In genomic region chr1:131378914-131379474, GRCm38 (mm10) we compare ENCODE assay signal across 11 mouse cellular contexts.
DNase-seq lines count a peak whose midpoint lies in the region; ATAC-seq and TF ChIP-seq lines count a peak whose summit lies in the region.
"Had no signal": no experiment of that assay in that cellular context is flagged by ENCODE, and none has a peak within 500 bp of the region (broad histone marks: within the 10 kb centered on the region; RNA-seq: fewer than 3 reads in every experiment).

No protein-coding gene starts in this region.

- H3K36me3 ChIP-seq in lung, embryonic 15.5 days, result no peaks in the 10 kb centered on the region
- H3K36me3 ChIP-seq in myocyte (ENCODE audit: control insufficient read depth, insufficient read depth), result no peaks in the 10 kb centered on the region

- DNase-seq in gastrocnemius, adult 2 months, result no peak
- DNase-seq in gastrocnemius, postnatal 14 days, result no peak
- DNase-seq in lung, adult 2 months, result no peak
- no peak for DNase-seq in left cerebral cortex, postnatal 14 days (ENCODE audit: low spot score in 2 of 2)
- no peak for DNase-seq in embryo, embryonic 10 days (ENCODE audit: low spot score)
- DNase-seq: adrenal gland, adult 8-10 months; lung, postnatal 4 days; thymus, postnatal 36 days had no signal

- H3ac ChIP-seq in myocyte (ENCODE audit: control insufficient read depth, insufficient read length), result no peak overlapping the region

- intact Hi-C loops in gastrocnemius, adult 2 months (cut with DNase I), result no loop called here
- intact Hi-C loops in gastrocnemius, postnatal 14 days (cut with DNase I; ENCODE audit: low total_unique reads), result no loop called here
- intact Hi-C loops in left cerebral cortex, postnatal 14 days (cut with DNase I), result no loop called here

- H3K4me3 ChIP-seq in gastrocnemius, adult 2 months, result no peak overlapping the region; the same call in 1 of the 2 replicates
- no peak overlapping the region for H3K4me3 ChIP-seq in lung, embryonic 15.5 days
- H3K4me3 ChIP-seq in lung, adult 2 months (replicated peaks; ENCODE audit: extremely low read depth, low read depth, low read length), result no peak overlapping the region
- no peak overlapping the region for H3K4me3 ChIP-seq in embryonic fibroblast, embryonic 13.5 days (ENCODE audit: insufficient read depth, low read length)
- H3K4me3 ChIP-seq in myocyte, result no peak overlapping the region

- peaks cover 22% of the 10 kb centered on the region for H3K4me1 ChIP-seq in lung, embryonic 15.5 days
- peaks cover 18% of the 10 kb centered on the region for H3K4me1 ChIP-seq in lung, adult 2 months (ENCODE audit: control insufficient read depth, insufficient read depth, low read length)
- H3K4me1 ChIP-seq in embryonic fibroblast, embryonic 13.5 days (ENCODE audit: control insufficient read depth, insufficient read depth, low read length), result peaks cover 12% of the 10 kb centered on the region

- no peak overlapping the region for H3K9ac ChIP-seq in lung, embryonic 15.5 days

- no peak for TF ChIP-seq CTCF in gastrocnemius, adult 2 months (IDR thresholded peaks at IDR 0.05)
- no peak for TF ChIP-seq CTCF in lung, adult 2 months (IDR thresholded peaks at IDR 0.05; ENCODE audit: insufficient read depth, low read length)
- TF ChIP-seq CTCF in embryonic fibroblast, embryonic 13.5 days (IDR thresholded peaks at IDR 0.05; ENCODE audit: borderline replicate concordance, insufficient read depth, low read length), result no peak

- no peak for TF ChIP-seq POLR2A in lung, adult 2 months (IDR thresholded peaks at IDR 0.05; ENCODE audit: borderline replicate concordance, extremely low read depth, low read depth, low read length)
- TF ChIP-seq POLR2A in embryonic fibroblast, embryonic 13.5 days (IDR thresholded peaks at IDR 0.05; ENCODE audit: low read depth, low read length), result no peak
- no peak for TF ChIP-seq POLR2A in myocyte (IDR thresholded peaks at IDR 0.05; ENCODE audit: insufficient read length, low read depth)

- H3K9me3 ChIP-seq in lung, embryonic 15.5 days, result no peaks in the 10 kb centered on the region

- peak overlapping the region; percentile 77 for H3K27ac ChIP-seq in gastrocnemius, adult 2 months
- H3K27ac ChIP-seq in lung, embryonic 15.5 days, result peak overlapping the region; percentile 54; the same call in 1 of the 2 replicates
- H3K27ac ChIP-seq in embryonic fibroblast, embryonic 13.5 days (ENCODE audit: insufficient read depth, low read length), result peak overlapping the region; percentile 82

- 42% methylated on average over 1 of the region's 1 CpGs for WGBS in lung, embryonic 15.5 days
- WGBS in lung, adult 2 months, result 2% methylated on average over 1 of the region's 1 CpGs

- H3K4me2 ChIP-seq in lung, embryonic 15.5 days, result no peak overlapping the region
- peak overlapping the region; percentile 57 for H3K4me2 ChIP-seq in myocyte (ENCODE audit: low read depth)

- ATAC-seq in lung, embryonic 15.5 days (ENCODE audit: borderline replicate concordance, extremely low read depth, low FRiP score, low TSS enrichment), result no peak

- no peaks in the 10 kb centered on the region for H3K27me3 ChIP-seq in lung, embryonic 15.5 days
- H3K27me3 ChIP-seq in myocyte (ENCODE audit: control insufficient read depth, insufficient read depth, insufficient read length), result no peaks in the 10 kb centered on the region

- H3K79me2 ChIP-seq in myocyte (ENCODE audit: control insufficient read depth, insufficient read depth), result no peaks in the 10 kb centered on the region

TF ChIP-seq in myocyte, 11 proteins besides CTCF, POLR2A, EP300 and RAD21:
- no peak for TF ChIP-seq USF1 (IDR thresholded peaks at IDR 0.05; ENCODE audit: low read depth)
- TF ChIP-seq MAX (IDR thresholded peaks at IDR 0.05; ENCODE audit: low read depth), result no peak
- no peak for TF ChIP-seq TCF3 (IDR thresholded peaks at IDR 0.05; ENCODE audit: insufficient read length, low read depth)
- TF ChIP-seq SRF (IDR thresholded peaks at IDR 0.05; ENCODE audit: control insufficient read depth, insufficient read length, low read depth), result no peak
- no peak for TF ChIP-seq MYOD1 (IDR thresholded peaks at IDR 0.05; ENCODE audit: control insufficient read depth in 1 of 3, insufficient read length in 2 of 3, low read depth in 2 of 3)
- no peak for TF ChIP-seq E2F4 (IDR thresholded peaks at IDR 0.05; ENCODE audit: insufficient read depth)
- no peak for TF ChIP-seq REST (IDR thresholded peaks at IDR 0.05; ENCODE audit: insufficient read depth, insufficient read length)
- TF ChIP-seq MYOG (IDR thresholded peaks at IDR 0.05; ENCODE audit: control insufficient read depth in 1 of 3, insufficient read depth in 1 of 3, insufficient read length in 2 of 3, low read depth in 2 of 3), result no peak
- TF ChIP-seq CEBPB (IDR thresholded peaks at IDR 0.05; ENCODE audit: insufficient read depth, poor library complexity, severe bottlenecking), result no peak
- no peak for TF ChIP-seq TCF12 (IDR thresholded peaks at IDR 0.05; ENCODE audit: insufficient read depth, poor library complexity, severe bottlenecking)
- TF ChIP-seq POLR2AphosphoS2 (IDR thresholded peaks at IDR 0.05; ENCODE audit: insufficient read length, low read depth), result no peak
